Mouse (Mus musculus): ENCODE measurements at regions not wholly inside any gene's neighbourhood (a gene's known extent, or its start where the extent isn't known, plus 50 kb on each side); places are given as distances from the start of the nearest gene placed in this dataset.

DNA sequence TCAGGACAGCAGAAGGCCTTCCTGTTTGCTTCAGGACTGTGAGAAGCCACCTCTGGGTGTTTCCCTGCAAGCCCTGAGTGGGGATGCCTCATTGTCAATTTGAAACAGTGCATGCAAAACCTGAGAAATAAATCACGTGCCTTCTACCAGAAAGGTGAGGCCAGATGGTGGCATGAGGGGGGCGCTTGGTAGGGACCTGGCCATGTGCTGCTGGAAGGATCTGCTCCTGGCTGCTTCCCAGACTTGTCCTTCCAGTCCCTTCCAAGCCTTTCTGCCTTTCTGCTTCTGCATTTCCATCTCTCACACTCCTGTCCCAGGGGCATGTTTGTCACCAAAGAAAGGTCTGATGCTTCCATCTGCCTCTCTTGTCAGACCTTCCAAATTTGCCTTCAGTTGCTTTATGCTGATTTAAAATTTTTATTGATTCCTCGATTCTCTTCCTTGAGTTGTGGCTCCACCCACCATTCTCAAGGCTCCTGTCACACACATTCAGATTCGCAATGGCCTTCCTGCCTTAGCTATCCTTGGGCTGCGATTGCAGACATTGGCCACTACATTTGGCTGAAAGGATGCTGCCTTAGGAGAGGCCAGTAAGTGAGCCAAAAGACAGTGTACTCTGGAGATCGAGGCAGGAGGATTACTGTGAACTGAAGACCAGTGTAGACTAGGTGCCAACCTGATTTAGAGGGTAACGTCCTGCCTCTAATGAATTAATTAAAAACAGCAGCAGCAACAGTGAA, 289.9 kb downstream of the Tcerg1l start:
- H3K4me3 ChIP-seq (ENCODE audit: insufficient read depth, low read depth, low read length), result no peak overlapping the region
- H3K4me1 ChIP-seq (ENCODE audit: control insufficient read depth, insufficient read depth, low read length), result no peaks in the 10 kb centered on the region
- H3K27ac ChIP-seq (ENCODE audit: insufficient read depth, low read depth, low read length), result no peak overlapping the region
- TF ChIP-seq CTCF (IDR thresholded peaks at IDR 0.05; ENCODE audit: insufficient read depth, low read depth, low read length) (no peak), POLR2A (IDR thresholded peaks at IDR 0.05; ENCODE audit: insufficient read depth, low read depth, low read length) (no peak)
- 82% methylated on average over 7 of the region's 7 CpGs for WGBS

DNA sequence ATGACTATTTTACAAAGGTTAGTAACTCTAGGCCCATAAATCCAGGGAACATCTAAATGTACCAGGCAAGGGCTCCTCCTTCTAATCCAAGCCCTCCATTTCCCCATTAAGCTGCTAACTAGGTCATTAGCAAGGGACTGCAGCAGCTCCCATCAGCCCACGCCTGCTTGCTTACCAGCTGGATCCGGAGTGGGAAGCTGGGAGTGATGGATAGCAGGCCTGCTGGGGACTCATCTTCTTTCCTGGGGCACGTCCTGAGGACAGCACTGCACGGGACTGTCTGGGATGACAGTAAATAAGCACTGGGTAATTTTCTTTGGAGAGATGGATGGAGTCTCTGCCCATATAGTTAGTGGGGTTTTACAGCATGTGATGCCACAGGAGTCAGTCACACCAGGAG, 276.0 kb downstream of the Tcerg1l start:
- Histone ChIP-seq H3K27ac (ENCODE audit: insufficient read depth, low read depth, low read length) (no peak overlapping the region), H3K4me1 (ENCODE audit: control insufficient read depth, insufficient read depth, low read length) (peaks cover 13% of the 10 kb centered on the region), H3K4me3 (ENCODE audit: insufficient read depth, low read depth, low read length) (no peak overlapping the region)
- TF ChIP-seq CTCF (IDR thresholded peaks at IDR 0.05; ENCODE audit: insufficient read depth, low read depth, low read length) (no peak), POLR2A (IDR thresholded peaks at IDR 0.05; ENCODE audit: insufficient read depth, low read depth, low read length) (no peak)
- WGBS, result 11% methylated on average over 4 of the region's 4 CpGs

DNA sequence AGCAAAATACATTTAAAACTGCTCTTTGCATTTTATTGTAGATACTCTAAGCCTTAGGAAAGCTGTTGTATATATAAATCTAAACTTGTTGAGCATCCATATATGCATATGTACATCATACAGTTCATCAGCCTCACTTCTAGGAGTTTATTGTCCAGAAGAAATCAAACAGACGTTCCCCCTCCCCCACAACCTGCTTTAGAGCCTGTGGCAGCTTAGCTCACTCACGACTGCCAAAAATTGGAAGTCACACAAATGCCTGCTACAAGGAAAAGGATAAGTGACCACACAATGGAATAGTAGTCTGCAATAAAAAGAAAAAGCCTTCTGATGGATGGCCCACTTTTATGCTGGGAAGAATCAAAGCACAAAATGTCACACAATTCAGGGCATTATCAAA, 267.8 kb downstream of the Tcerg1l start:
- Histone ChIP-seq H3K27ac (ENCODE audit: insufficient read depth, low read depth, low read length) (no peak overlapping the region), H3K4me3 (ENCODE audit: insufficient read depth, low read depth, low read length) (no peak overlapping the region), H3K4me1 (ENCODE audit: control insufficient read depth, insufficient read depth, low read length) (no peaks in the 10 kb centered on the region)
- 58% methylated on average over 2 of the region's 2 CpGs for WGBS
- no peak for TF ChIP-seq CTCF (IDR thresholded peaks at IDR 0.05; ENCODE audit: insufficient read depth, low read depth, low read length)
- TF ChIP-seq POLR2A (IDR thresholded peaks at IDR 0.05; ENCODE audit: insufficient read depth, low read depth, low read length), result no peak

DNA sequence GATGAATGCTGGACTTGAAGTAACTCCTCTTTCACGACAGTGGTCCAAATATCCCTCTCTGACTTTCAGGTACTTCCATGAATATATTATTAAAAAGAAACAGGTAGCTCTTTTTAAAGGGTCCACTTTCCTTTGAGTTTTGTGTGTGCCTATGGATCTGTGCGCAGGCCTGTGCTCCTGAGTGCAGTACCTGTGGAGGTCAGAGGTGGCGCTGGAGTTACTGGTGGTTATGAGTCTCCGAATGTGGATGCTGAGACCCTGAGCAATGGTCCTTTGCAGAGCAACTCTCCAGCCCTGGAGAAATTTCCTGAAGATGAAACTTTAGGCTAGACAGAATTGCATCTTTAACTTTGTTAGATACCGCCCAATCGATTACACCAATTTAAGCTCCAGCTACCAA, 264.1 kb downstream of the Tcerg1l start:
- no peak overlapping the region for H3K4me3 ChIP-seq (ENCODE audit: insufficient read depth, low read depth, low read length)
- no peak overlapping the region for H3K27ac ChIP-seq (ENCODE audit: insufficient read depth, low read depth, low read length)
- 94% methylated on average over 6 of the region's 6 CpGs for WGBS
- TF ChIP-seq POLR2A (IDR thresholded peaks at IDR 0.05; ENCODE audit: insufficient read depth, low read depth, low read length), result no peak
- no peak for TF ChIP-seq CTCF (IDR thresholded peaks at IDR 0.05; ENCODE audit: insufficient read depth, low read depth, low read length)
- no peaks in the 10 kb centered on the region for H3K4me1 ChIP-seq (ENCODE audit: control insufficient read depth, insufficient read depth, low read length)

DNA sequence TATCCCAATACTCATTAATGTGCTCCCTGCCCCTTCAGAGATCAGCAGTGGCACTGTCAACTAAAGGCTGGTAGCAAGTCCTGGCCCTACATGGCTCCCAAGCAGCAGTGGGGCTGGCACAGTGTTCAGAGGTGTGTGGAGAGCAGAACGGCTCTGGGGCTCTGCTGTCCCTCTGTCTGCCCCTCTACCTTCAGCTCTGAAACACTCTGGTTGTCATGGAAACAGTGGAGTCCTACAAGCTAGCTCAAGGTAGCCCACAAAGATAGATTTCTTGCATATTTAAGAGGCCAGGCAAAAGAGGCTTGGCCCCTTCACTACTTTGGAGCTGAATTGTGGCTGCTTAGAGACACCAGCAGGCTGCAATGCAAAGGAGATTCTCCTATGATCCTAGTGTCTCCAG, 259.6 kb downstream of the Tcerg1l start:
- 73% methylated on average over 1 of the region's 1 CpGs for WGBS
- no peak for TF ChIP-seq POLR2A (IDR thresholded peaks at IDR 0.05; ENCODE audit: insufficient read depth, low read depth, low read length)
- TF ChIP-seq CTCF (IDR thresholded peaks at IDR 0.05; ENCODE audit: insufficient read depth, low read depth, low read length), result no peak
- Histone ChIP-seq H3K4me3 (ENCODE audit: insufficient read depth, low read depth, low read length) (no peak overlapping the region), H3K27ac (ENCODE audit: insufficient read depth, low read depth, low read length) (no peak overlapping the region), H3K4me1 (ENCODE audit: control insufficient read depth, insufficient read depth, low read length) (no peaks in the 10 kb centered on the region)

DNA sequence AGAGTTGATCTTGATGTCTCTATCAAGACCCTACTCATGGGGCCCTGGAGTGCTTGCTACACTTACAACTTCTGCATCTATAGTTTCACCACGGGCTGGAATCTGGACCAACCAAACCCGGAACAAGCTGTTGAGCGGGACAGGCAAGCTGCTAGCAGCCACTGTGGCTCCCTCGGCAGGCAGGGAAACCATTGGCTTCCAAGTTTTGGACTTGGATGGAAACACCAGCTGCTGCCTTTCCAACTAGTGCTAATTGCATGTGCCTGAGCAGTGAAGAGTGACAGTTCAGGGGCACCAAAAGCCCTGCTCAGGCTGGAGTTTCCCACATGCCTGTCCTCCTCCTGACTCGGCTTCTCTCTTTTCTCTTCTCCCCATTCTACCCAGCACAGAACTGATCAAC, 257.8 kb downstream of the Tcerg1l start:
- 59% methylated on average over 5 of the region's 5 CpGs for WGBS
- H3K4me1 ChIP-seq (ENCODE audit: control insufficient read depth, insufficient read depth, low read length), result no peaks in the 10 kb centered on the region
- H3K27ac ChIP-seq (ENCODE audit: insufficient read depth, low read depth, low read length), result no peak overlapping the region
- no peak overlapping the region for H3K4me3 ChIP-seq (ENCODE audit: insufficient read depth, low read depth, low read length)
- TF ChIP-seq POLR2A (IDR thresholded peaks at IDR 0.05; ENCODE audit: insufficient read depth, low read depth, low read length), result no peak
- TF ChIP-seq CTCF (IDR thresholded peaks at IDR 0.05; ENCODE audit: insufficient read depth, low read depth, low read length), result no peak

DNA sequence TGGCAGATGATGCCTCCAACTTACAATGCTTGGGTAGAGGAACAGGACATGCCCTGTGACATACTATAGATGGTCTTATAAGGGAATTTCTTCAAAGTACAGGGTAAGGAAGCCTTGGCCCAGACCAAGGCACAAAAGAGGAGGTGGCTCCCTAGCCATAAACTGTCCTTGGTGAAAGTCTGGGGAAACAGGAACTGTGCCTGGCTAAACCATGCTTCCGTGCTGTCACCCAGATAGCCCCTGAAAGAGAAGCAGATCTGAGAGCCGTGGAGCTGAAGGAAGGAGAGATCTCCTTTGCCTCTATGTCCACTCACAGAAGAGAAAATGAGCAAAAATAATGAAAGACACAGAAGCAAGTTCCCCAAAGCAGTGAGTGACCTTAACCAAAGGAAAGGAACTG, 248.0 kb downstream of the Tcerg1l start:
- Histone ChIP-seq H3K27ac (ENCODE audit: insufficient read depth, low read depth, low read length) (no peak overlapping the region), H3K4me1 (ENCODE audit: control insufficient read depth, insufficient read depth, low read length) (no peaks in the 10 kb centered on the region; the same call in 1 of the 2 replicates), H3K4me3 (ENCODE audit: insufficient read depth, low read depth, low read length) (no peak overlapping the region)
- TF ChIP-seq CTCF (IDR thresholded peaks at IDR 0.05; ENCODE audit: insufficient read depth, low read depth, low read length) (no peak), POLR2A (IDR thresholded peaks at IDR 0.05; ENCODE audit: insufficient read depth, low read depth, low read length) (no peak)
- 96% methylated on average over 2 of the region's 2 CpGs for WGBS

DNA sequence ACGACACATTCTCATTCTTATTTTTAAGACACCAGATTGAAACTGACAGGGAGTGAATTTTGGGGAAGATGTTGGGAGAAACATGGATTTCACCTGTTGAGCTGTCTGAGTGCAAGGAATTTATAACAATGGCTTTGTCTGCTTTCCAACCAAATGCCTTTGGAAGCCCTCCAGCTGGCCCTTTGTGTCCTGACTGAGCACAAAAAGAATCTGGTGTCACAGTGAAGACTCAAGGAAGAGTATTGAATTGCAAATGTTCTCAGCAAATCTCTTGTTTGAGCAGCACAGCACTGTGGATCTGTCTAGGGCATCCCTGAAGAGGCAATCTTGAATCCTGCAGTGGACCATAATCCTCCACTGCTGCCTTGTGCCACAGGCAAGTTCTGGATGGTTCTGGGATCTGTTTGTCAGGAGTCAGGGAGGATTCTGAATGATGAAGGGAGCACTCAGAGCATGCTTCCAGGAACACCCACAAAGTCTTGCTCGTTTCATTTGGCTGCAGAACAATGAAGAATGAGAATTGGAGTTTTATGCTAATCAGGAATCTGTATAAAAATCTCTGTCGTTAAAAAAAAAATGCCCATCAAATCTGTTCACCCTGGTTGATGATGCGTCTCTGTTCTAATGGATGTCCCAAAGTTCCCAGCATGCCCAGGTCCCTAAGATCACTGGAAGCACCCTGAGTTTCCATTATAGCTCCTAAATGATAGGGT, 243.9 kb downstream of the Tcerg1l start:
- H3K4me1 ChIP-seq (ENCODE audit: control insufficient read depth, insufficient read depth, low read length), result no peaks in the 10 kb centered on the region; the same call in 1 of the 2 replicates
- no peak overlapping the region for H3K4me3 ChIP-seq (ENCODE audit: insufficient read depth, low read depth, low read length)
- WGBS, result 71% methylated on average over 4 of the region's 4 CpGs
- no peak for TF ChIP-seq CTCF (IDR thresholded peaks at IDR 0.05; ENCODE audit: insufficient read depth, low read depth, low read length)
- no peak for TF ChIP-seq POLR2A (IDR thresholded peaks at IDR 0.05; ENCODE audit: insufficient read depth, low read depth, low read length)
- no peak overlapping the region for H3K27ac ChIP-seq (ENCODE audit: insufficient read depth, low read depth, low read length)
